Mouse (Mus musculus) gastrocnemius, postnatal 14 days (tissue): ENCODE measurements around the gene Lrp5. TPM values are rescaled to one million over a fixed set of nuclear protein-coding genes. Genes with fewer than 3 reads are reported as not detected.

Experiments used
- DNase-seq: peaks from one replicate; pipeline ENCODE4 v3.0.0; 2021; ENCODE audit warnings: mixed read lengths
- intact Hi-C: fragments of 180-260 bp; cut with DNase I; formaldehyde crosslinking; loops from one replicate; pipeline ENCODE4 v1.15.1; 2025; ENCODE audit warnings: low total_unique reads
- total RNA-seq, 2 experiments: library from RNA; stranded (reverse); gene quantifications; 2 replicates each; pipeline ENCODE4 v1.2.3; 2021

Gene Lrp5
- total RNA-seq, 2 experiments from 2014 or later: 33.0 to 39.3 TPM

DNA sequence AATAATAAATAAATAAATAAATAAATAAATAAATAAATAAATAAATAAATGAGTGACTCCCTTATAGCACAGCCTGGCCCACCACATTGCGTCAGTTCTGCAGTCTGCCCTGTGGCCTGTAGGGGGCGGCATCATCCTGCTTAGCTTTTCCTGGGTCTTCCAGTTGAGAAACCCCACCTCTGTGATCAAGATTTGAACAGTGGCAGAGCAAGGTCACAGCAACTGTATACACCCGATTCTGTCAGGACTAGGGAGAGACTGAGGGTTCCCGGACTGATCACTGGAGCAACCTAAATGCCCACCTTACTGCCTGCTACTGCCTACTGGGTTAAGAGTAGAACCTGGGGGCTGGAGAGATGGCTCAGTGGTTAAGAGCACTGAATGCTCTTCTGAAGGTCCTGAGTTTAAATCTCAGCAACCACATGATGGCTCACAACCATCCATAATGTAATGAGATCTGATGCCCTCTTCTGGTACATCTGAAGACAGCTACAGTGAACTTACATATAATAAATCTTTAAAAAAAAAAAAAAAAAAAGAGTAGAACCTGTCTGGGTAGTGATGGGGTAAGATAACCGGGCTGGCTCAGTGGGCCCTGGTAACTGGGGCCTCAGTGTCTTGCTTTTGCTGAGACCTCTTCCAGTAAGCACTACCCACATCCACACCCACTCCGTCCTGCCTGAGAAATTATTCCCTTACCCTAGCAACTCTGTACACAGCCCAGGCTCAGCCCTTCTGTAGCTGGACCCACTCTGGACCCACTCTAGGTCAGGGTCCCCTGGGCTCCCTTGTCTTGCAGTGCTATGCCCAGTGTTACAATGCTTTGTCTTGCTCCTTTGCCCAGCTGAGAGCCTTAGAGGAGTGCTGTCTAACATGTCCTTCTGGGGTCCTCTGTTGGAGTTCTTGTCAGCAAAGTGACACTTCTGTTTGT is 13.4 kb upstream of the Lrp5 start:
- DNase-seq: peak; percentile 79
- intact Hi-C loops: loop anchor here (5.0 kb wide), 1 partner anchor 77 kb away; no protein-coding TSS in a partner anchor

GRCm38 (mm10) chr19:3698035-3698434 is 11.7 kb upstream of the Lrp5 start:
- no peak for DNase-seq
- intact Hi-C loops: loop anchor here (5.0 kb wide), 1 partner anchor 76 kb away; no protein-coding TSS in a partner anchor

DNA sequence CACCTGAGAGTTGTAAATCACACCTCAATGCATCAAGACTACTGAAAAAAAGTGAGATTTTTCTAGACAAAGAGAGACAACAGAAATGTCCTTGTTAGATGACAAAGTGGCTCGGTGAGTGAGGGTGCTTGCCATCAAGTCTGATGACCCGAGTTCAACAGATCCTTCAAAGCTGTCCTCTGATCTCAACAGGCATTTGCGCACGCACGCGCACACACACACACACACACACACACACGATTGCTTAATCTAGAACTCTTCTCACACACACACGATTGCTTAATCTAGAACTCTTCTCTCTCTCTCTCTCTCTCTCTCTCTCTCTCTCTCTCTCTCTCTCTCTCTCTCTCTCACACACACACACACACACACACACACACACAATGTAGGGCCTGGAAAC is 9.6 kb upstream of the Lrp5 start:
- no peak for DNase-seq
- intact Hi-C loops: loop anchor here (5.0 kb wide), 1 partner anchor 74 kb away; no protein-coding TSS in a partner anchor

DNA sequence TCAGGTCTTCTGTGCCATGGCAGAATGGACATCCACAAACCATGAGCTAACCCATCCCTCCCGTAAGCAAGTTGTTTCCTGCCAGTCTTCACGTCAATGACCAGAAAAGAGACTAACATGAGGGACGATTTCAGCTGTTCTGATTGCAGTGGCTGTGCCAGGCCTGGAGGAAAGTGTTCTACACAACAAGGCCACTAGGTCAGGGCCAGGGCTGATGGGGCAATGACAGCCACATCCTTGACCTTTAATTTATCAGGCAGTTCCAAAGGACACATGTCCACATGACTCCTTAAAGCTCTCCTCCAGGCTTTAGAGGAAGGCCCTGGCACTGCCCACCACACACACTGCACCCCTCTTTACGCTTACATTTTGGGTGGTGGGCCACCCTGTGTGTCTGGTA is 9.1 kb upstream of the Lrp5 start:
- intact Hi-C loops: loop anchor here (5.0 kb wide), 1 partner anchor 73 kb away; no protein-coding TSS in a partner anchor
- DNase-seq: no peak

GRCm38 (mm10) chr19:3695006-3695405 is 8.6 kb upstream of the Lrp5 start:
- intact Hi-C loops: loop anchor here (5.0 kb wide), 1 partner anchor 73 kb away; no protein-coding TSS in a partner anchor
- no peak for DNase-seq

- DNase-seq: no peak
- intact Hi-C loops: no loop called here
Measured at GRCm38 (mm10) chr19:3694476-3694875, 8.1 kb upstream of the Lrp5 start.

GRCm38 (mm10) chr19:3692414-3693145 is 6.2 kb upstream of the Lrp5 start:
- no peak for DNase-seq
- intact Hi-C loops: no loop called here

DNA sequence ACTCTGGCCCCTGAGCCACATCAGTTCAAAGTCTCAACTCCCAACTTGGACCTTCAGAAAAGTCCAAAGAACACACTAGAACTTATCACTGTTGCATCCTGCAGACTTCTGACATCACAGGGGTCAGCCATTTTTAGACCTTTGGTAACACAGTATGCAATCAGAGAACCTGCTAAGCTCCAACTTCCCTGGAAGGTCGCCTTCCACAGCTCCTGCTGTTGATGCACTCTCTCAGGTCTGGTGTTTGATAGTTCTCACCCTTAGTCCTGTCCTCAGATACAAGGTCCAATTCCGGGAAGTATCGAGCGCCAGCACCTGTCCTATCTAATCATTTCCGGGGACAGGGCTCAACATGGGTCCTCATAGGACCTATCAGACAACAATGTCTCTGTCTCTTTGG is 5.0 kb upstream of the Lrp5 start:
- intact Hi-C loops: no loop called here
- no peak for DNase-seq

DNA sequence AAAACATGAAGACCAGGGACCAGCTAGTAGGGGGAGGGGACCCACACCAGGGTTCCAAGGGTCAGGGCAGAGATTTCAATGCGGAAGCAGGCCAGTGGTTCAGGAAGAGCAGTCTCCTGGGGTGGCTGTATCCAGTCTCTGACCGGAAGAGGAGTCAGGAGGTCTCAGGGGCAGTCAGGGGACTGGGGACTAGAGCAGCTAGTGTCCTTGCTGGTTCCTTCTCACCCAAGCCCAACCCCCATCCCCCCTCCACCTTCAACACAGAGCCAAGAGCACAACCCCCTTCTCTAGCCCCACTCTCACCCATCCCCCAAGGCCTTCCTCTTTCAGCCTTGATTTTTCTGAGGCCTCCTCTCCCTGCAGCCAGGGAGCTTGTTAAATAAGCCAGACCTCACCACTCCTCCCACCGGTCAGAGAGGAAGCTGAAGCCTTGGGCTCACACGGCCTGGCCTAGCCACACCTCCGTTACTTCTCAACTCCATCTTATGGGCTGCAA is 1.4 kb upstream of the Lrp5 start:
- no peak for DNase-seq
- intact Hi-C loops: no loop called here

DNA sequence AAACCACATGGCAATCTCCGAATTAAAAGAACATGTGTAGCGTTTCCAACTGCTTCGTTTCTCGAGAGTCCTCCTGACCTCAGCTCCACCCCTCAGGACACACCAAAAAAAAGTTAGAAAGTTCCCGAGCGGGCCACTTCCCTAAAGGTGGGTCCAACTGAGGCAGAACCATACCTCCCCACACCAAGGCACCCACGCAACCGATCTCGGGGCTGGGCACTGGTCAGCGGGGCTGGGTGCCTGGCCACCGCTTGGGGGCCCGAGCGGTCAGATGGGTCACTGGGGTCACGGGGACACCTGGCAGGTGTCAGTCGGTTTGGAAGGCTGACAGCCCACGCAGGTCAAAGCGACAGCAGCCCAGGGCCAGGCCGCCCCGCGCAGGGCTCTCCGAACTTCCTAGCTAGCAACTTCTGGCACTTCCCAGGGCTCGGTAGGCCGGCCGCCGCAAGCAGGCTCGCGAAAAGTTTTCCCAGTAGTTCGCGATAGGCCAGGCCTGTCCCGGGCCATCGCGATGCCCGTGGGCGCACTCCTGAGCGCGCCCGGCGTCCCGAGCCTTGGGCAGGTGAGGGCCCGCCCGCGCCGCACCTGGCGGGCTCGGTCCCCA is 651 bp downstream of the Lrp5 start:
- DNase-seq: peak; percentile 61
- intact Hi-C loops: no loop called here

DNA sequence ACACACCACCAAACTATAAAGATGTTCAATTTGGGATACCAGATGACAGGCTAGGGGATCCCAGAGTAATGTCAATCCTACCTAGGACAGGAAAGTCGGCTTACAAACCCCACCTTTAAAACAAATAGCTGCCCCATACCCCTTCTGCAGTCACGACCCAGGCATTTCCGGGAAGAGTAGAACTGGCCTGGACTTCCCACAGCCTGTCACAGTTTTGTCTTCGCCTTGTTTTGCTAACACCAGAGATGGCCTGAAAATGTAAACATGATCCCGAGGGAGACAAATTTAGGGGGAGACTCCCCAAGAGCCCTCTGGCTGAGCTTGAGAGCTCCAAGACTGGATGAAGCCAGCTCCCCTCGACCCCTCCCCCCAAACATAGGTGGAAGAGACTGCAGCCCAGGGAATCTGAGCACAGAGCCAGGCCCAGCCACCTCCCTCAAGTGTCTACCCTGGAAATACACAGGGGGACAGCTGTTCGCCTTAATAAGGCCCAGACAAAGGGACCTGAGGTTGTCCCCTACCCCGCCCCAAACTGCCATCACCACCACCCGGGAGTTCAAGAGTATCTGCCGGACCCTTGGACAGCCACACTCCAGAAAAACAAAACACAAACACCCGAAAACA is 1.3 kb downstream of the Lrp5 start:
- intact Hi-C loops: no loop called here
- no peak for DNase-seq

- intact Hi-C loops: no loop called here
- DNase-seq: no peak
Measured at GRCm38 (mm10) chr19:3684414-3684813, 1.9 kb downstream of the Lrp5 start.

- intact Hi-C loops: no loop called here
- peak; percentile 92 for DNase-seq
Measured at GRCm38 (mm10) chr19:3681310-3681934, 4.9 kb downstream of the Lrp5 start.

DNA sequence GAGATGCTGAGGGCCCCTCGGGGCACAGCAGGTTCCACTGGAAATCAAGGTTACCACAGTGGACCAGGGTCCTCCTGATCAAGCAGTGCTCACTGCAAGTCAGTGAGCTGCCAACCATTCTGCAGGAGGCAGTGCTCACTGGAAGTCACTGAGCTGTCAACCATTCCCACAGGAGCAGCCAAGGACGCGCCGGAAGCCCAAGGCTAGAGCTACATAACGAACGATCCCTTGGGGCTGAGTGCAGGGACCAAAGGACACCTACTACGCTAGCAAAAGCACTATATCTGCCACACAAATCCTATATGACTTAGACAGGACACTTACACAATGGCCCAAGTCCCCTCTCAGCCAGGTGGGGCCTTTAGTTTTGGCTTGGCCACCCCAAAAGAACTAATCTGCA is 5.6 kb downstream of the Lrp5 start:
- DNase-seq: no peak
- intact Hi-C loops: no loop called here

DNA sequence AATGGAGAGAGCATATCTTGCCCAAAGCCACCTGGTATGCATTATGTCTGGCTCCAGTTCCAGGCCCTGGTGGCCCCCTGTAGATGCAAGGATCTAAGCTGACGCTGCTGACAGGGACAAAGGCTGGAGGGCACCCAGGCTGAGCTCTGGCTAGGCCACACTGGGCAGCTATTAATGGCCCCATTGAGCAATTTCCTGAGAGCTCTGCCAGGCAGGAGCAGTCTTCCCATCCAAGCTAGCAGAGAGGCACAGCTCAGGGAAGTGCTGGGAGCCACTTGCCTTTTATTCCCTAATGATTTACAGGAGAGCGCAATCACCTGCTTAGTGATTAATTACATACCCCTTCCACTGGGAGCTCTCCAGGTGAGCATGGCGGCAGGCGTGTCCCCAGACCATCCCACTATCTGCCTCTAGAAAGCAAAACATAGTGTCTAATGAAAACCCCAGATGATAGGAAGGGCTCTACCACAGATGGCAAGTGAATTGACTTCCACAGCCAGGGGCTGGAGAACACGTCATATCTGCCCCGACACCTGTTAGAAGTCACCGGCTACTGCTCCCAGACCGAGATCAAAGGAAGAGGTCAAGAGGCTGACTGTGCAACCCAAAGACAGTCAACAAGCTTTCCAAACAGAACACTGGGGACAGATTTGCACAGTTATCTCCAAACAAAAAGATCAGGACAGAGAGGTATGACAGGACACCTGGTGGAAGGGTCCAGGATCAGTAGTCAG is 12.1 kb downstream of the Lrp5 start:
- intact Hi-C loops: no loop called here
- DNase-seq: peak; percentile 59

DNA sequence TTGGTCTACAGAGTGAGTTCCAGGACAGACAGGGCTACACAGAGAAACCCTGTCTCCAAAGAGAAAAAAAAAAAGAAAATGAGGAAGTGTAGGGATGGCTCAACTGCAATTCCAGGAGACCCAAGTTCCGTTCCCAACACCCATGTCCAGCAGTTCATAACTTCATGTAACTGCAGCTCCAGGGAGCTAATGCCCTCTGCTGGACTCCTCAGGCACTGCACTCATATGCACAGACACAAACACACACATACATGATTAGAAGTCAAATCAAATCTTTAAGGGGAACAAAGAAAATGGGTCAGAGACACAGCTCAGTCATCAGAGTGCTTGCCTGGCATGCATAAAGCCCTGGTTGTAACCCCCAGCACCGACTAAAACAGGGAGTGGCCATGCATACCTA is 13.2 kb downstream of the Lrp5 start:
- intact Hi-C loops: no loop called here
- DNase-seq: no peak

GRCm38 (mm10) chr19:3669100-3669499 is 17.3 kb downstream of the Lrp5 start:
- intact Hi-C loops: no loop called here
- peak; percentile 31 for DNase-seq

GRCm38 (mm10) chr19:3668551-3668950 is 17.8 kb downstream of the Lrp5 start:
- intact Hi-C loops: no loop called here
- DNase-seq: no peak
